Mouse (Mus musculus): ENCODE results near the gene Glce. TPM values are rescaled to one million over a fixed set of nuclear protein-coding genes. Genes with fewer than 3 reads are reported as not detected.
A peak's percentile ranks its signal among the peaks of the same experiment; 100 is the strongest.

Glce gene
- total and polyA plus RNA-seq, 3 experiments, result 7.4 to 16.4 (median 13.1) TPM

DNA sequence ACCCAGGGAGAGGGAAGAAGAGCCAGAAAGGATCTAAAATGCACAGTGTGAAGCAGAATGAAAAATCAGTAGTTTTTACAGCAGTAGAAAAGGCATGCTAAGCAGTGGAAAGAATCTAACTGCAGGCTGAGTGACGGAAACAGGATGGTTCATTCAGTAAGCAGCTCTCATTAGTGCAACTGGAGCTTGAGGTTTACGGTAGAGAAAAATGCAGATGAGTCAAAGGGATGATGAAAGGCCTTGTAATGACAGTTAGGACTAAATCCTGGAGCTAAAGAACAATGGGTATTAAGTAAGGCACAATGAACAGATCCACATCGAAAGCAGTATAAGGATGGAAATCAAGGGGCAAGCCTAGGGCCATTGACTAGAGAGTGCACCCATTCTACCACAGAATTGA, 3.7 kb downstream of the Glce start (continued):
- TF ChIP-seq TCF12 (IDR thresholded peaks at IDR 0.05; ENCODE audit: low read depth, low read length) (peak; percentile 27; the same call in 1 of the 2 replicates), PAX5 (IDR thresholded peaks at IDR 0.05; ENCODE audit: low read length) (no peak), POLR2AphosphoS2 (IDR thresholded peaks at IDR 0.05; ENCODE audit: low read depth, low read length) (no peak)

DNA sequence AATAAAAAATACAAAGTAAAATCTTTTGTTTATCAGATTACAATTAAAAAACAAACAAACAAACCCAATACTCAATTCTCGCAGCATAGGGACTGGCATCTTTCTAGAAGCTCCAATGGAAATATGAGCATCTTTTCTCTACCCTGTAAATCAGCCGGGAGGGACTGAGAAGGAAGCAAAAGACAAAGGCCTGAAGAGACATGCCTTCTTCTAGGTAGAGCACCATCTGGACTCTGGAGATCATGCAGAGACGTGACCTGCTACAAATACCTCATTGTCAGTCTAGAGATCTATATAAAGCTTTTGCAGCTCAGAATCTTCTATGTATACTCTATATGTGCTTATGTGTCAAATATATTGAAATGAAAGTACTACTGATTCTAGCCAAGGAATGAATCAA, 6.6 kb downstream of the Glce start:
- Histone ChIP-seq H3K36me3 (replicated peaks in 1 of 2; ENCODE audit: control insufficient read depth in 1 of 2, insufficient read depth in 1 of 2, low read length in 1 of 2) (no peaks in the 10 kb centered on the region), H3K27me3 (replicated peaks) (peaks cover under 1% of the 10 kb centered on the region), H3K4me1 (ENCODE audit: control insufficient read depth in 1 of 2, insufficient read depth in 2 of 2) (peaks cover 2 to 10% of the 10 kb centered on the region in 2 experiments; a peak in 3 of 4 replicates), H3K9me3 (replicated peaks; ENCODE audit: low read length) (no peaks in the 10 kb centered on the region), H3K4me3 (replicated peaks in 1 of 3; ENCODE audit: low read depth in 2 of 3, low read length in 2 of 3, poor library complexity in 1 of 3) (no peak overlapping the region), H3K27ac (ENCODE audit: insufficient read depth, low read depth) (no peak overlapping the region), H3K79me2 (replicated peaks; ENCODE audit: control insufficient read depth, extremely low read depth, insufficient read depth, poor library complexity, severe bottlenecking) (peaks cover 21% of the 10 kb centered on the region), H3K9ac (ENCODE audit: insufficient read depth, low read depth) (no peak overlapping the region), H3K4me2 (ENCODE audit: insufficient read depth, low read depth, poor library complexity, severe bottlenecking) (no peak overlapping the region; the same call in 1 of the 2 replicates)
- in situ Hi-C loops (cut with MboI; ENCODE audit: low pct_ligation_motif_present, low pct_unique_long_range_greater_than_20kb, low sequenced_read_pairs) (no loop called here), dilution Hi-C loops (cut with MboI; ENCODE audit: extremely low pct_ligation_motif_present, extremely low pct_unique_long_range_greater_than_20kb, low sequenced_read_pairs) (no loop called here)
- no peak for TF ChIP-seq MXI1 (IDR thresholded peaks at IDR 0.05; ENCODE audit: low read depth, low read length)
- no peak for TF ChIP-seq USF2 (conservative IDR thresholded peaks at IDR 0.05; ENCODE audit: low read depth, low read length)
- no peak for TF ChIP-seq ETS1 (conservative IDR thresholded peaks at IDR 0.05; ENCODE audit: low read depth, low read length)
- DNase-seq (ENCODE audit: extremely low read depth), result no peak

DNA sequence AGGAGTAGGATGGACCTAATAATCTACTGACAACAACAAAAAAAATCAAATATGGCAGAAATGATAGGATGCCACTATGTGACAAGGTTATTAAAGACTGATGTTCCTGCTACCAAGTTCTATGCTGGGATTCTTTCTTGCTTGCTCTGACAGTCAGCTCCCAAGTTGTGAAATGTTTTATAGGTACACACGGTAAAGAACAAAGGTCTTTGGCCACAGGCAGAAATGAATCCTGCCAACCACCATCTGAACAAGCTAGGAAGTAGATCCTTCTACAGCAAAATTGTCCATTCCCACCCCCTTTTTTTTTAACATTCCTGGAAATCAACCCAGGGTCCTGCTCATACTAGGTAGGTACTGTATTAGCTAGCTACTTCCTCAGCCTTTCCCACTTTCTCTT, 25.9 kb downstream of the Glce start:
- Histone ChIP-seq H3K36me3 (replicated peaks in 1 of 2; ENCODE audit: control insufficient read depth in 1 of 2, insufficient read depth in 1 of 2, low read length in 1 of 2) (no peaks in the 10 kb centered on the region), H3K4me3 (replicated peaks in 1 of 3; ENCODE audit: low read depth in 2 of 3, low read length in 2 of 3, poor library complexity in 1 of 3) (no peak overlapping the region), H3K79me2 (replicated peaks; ENCODE audit: control insufficient read depth, extremely low read depth, insufficient read depth, poor library complexity, severe bottlenecking) (0 out of 2 replicates have a peak, but pooled peaks cover 5% of the 10 kb centered on the region), H3K27ac (ENCODE audit: insufficient read depth, low read depth) (no peak overlapping the region), H3K4me1 (ENCODE audit: control insufficient read depth in 1 of 2, insufficient read depth in 2 of 2) (no peaks in the 10 kb centered on the region), H3K27me3 (replicated peaks) (no peaks in the 10 kb centered on the region), H3K9me3 (replicated peaks; ENCODE audit: low read length) (no peaks in the 10 kb centered on the region), H3K9ac (ENCODE audit: insufficient read depth, low read depth) (no peak overlapping the region), H3K4me2 (ENCODE audit: insufficient read depth, low read depth, poor library complexity, severe bottlenecking) (no peak overlapping the region)
- TF ChIP-seq HCFC1 (IDR thresholded peaks at IDR 0.05; ENCODE audit: low read depth, low read length) (no peak), CHD2 (IDR thresholded peaks at IDR 0.05; ENCODE audit: low read length) (no peak), EP300 (IDR thresholded peaks at IDR 0.05; ENCODE audit: low read length) (no peak), MEF2A (IDR thresholded peaks at IDR 0.05; ENCODE audit: borderline replicate concordance, low read depth, low read length) (no peak), USF2 (conservative IDR thresholded peaks at IDR 0.05; ENCODE audit: low read depth, low read length) (no peak), CTCF (conservative IDR thresholded peaks at IDR 0.05 in 1 of 2, IDR thresholded peaks at IDR 0.05 in 1 of 2; ENCODE audit: low read depth in 2 of 2, low read length in 2 of 2) (no peak), MAFK (IDR thresholded peaks at IDR 0.05; ENCODE audit: insufficient replicate concordance, low read length) (no peak), TBP (conservative IDR thresholded peaks at IDR 0.05; ENCODE audit: low read depth, low read length) (no peak), KAT2A (IDR thresholded peaks at IDR 0.05; ENCODE audit: insufficient replicate concordance, low read length) (no peak), MAZ (IDR thresholded peaks at IDR 0.05; ENCODE audit: low read depth, low read length) (no peak), ZKSCAN1 (IDR thresholded peaks at IDR 0.05; ENCODE audit: borderline replicate concordance, low read depth, low read length) (no peak), PAX5 (IDR thresholded peaks at IDR 0.05; ENCODE audit: low read length) (no peak), NRF1 (IDR thresholded peaks at IDR 0.05; ENCODE audit: low read depth, low read length) (no peak), TCF12 (IDR thresholded peaks at IDR 0.05; ENCODE audit: low read depth, low read length) (no peak), GABPA (IDR thresholded peaks at IDR 0.05; ENCODE audit: insufficient replicate concordance, low read depth, low read length) (no peak)
- in situ Hi-C loops (cut with MboI; ENCODE audit: low pct_ligation_motif_present, low pct_unique_long_range_greater_than_20kb, low sequenced_read_pairs) (no loop called here), dilution Hi-C loops (cut with MboI; ENCODE audit: extremely low pct_ligation_motif_present, extremely low pct_unique_long_range_greater_than_20kb, low sequenced_read_pairs) (no loop called here)
- DNase-seq (ENCODE audit: extremely low read depth), result no peak
